Mouse (Mus musculus) ES-E14 (cell line): ENCODE measurements around the gene Catsperg1. TPM values are rescaled to one million over a fixed set of nuclear protein-coding genes. Genes with fewer than 3 reads are reported as not detected.
"Not testable (repeated sequence)": the region's sequence is repeated elsewhere in the genome, so short reads cannot be mapped to it uniquely, and the experiment has no call there.

ENCODE experiments used
- DNase-seq: peaks from one replicate; pipeline ENCODE4 v3.0.0-alpha.2; 2013; ENCODE audit warnings: low read depth, low spot score
- H3K27ac ChIP-seq: 2 replicates; pipeline ENCODE4 v1.5.1; 2012; ENCODE audit warnings: low read depth, mild to moderate bottlenecking, low read length, moderate library complexity, mixed read lengths; ENCODE audit not compliant: poor library complexity, insufficient read depth, severe bottlenecking
- H3K36me3 ChIP-seq: 2 replicates; pipeline ENCODE4 v1.6.1; 2012; ENCODE audit warnings: mild to moderate bottlenecking, low read length, moderate library complexity, mixed read lengths; ENCODE audit not compliant: control insufficient read depth, poor library complexity, insufficient read depth, severe bottlenecking
- H3K4me1 ChIP-seq, 2 experiments: fragments of 150-350 bp in 1 of 2; sonication (generic) in 1 of 2; 2 replicates each; pipeline ENCODE4 v1.6.1; 2012; ENCODE audit warnings: low read length in 2 of 2, mild to moderate bottlenecking in 1 of 2, mixed read lengths in 1 of 2; ENCODE audit not compliant: control insufficient read depth in 2 of 2, insufficient read depth in 2 of 2, poor library complexity in 1 of 2
- H3K4me3 ChIP-seq, 2 experiments: fragments of 150-350 bp in 1 of 2; sonication (generic) in 1 of 2; 2 replicates each; pipeline ENCODE4 v1.5.1; 2012; ENCODE audit warnings: low read length in 2 of 2, low read depth in 1 of 2, mild to moderate bottlenecking in 1 of 2, mixed read lengths in 1 of 2; ENCODE audit not compliant: insufficient read depth in 1 of 2, poor library complexity in 1 of 2, severe bottlenecking in 1 of 2
- H3K9ac ChIP-seq: 2 replicates; pipeline ENCODE4 v1.6.1; 2012; ENCODE audit warnings: low read depth, mild to moderate bottlenecking, low read length, mixed read lengths; ENCODE audit not compliant: poor library complexity, insufficient read depth, severe bottlenecking
- H3K9me3 ChIP-seq: fragments of 150-350 bp; sonication (generic); 2 replicates; pipeline ENCODE4 v1.6.1; 2012; ENCODE audit warnings: low read depth, mild to moderate bottlenecking, low read length; ENCODE audit not compliant: control insufficient read depth, insufficient read depth
- CHD2 ChIP-seq: IDR thresholded peaks from 2 replicates; pipeline ENCODE4 v1.6.1; 2014; ENCODE audit warnings: mild to moderate bottlenecking, low read depth, low read length, inconsistent platforms
- HCFC1 ChIP-seq: IDR thresholded peaks from 2 replicates; pipeline ENCODE4 v1.6.1; 2012; ENCODE audit warnings: low read length, inconsistent platforms, borderline replicate concordance; ENCODE audit not compliant: insufficient read depth
- MAFK ChIP-seq: IDR thresholded peaks from 2 replicates; pipeline ENCODE4 v1.6.1; 2014; ENCODE audit warnings: mild to moderate bottlenecking, low read depth, low read length, inconsistent platforms; ENCODE audit not compliant: insufficient read depth
- ZC3H11A ChIP-seq: IDR thresholded peaks from 2 replicates; pipeline ENCODE4 v1.6.1; 2012; ENCODE audit warnings: low read depth, mild to moderate bottlenecking, inconsistent platforms, low read length, borderline replicate concordance
- ZNF384 ChIP-seq: IDR thresholded peaks from 2 replicates; pipeline ENCODE4 v1.6.1; 2012; ENCODE audit warnings: low read depth, low read length, inconsistent platforms
- in situ Hi-C, 2 experiments: fragments of 600-800 bp; cut with MboI; formaldehyde crosslinking; loops; one replicate each; pipeline ENCODE4 v1.15.1; 2025; ENCODE audit warnings: low sequenced_read_pairs in 2 of 2, inconsistent platforms in 1 of 2; ENCODE audit not compliant: unreplicated experiment in 2 of 2
- total RNA-seq: library from RNA; depleted of rRNA; stranded (reverse); fragments of 300-350 nt; gene quantifications from 2 replicates; pipeline ENCODE4 v1.2.3, GENCODE M21; 2012

Catsperg1 gene
- total RNA-seq, 1 experiment: 2.9 TPM

DNA sequence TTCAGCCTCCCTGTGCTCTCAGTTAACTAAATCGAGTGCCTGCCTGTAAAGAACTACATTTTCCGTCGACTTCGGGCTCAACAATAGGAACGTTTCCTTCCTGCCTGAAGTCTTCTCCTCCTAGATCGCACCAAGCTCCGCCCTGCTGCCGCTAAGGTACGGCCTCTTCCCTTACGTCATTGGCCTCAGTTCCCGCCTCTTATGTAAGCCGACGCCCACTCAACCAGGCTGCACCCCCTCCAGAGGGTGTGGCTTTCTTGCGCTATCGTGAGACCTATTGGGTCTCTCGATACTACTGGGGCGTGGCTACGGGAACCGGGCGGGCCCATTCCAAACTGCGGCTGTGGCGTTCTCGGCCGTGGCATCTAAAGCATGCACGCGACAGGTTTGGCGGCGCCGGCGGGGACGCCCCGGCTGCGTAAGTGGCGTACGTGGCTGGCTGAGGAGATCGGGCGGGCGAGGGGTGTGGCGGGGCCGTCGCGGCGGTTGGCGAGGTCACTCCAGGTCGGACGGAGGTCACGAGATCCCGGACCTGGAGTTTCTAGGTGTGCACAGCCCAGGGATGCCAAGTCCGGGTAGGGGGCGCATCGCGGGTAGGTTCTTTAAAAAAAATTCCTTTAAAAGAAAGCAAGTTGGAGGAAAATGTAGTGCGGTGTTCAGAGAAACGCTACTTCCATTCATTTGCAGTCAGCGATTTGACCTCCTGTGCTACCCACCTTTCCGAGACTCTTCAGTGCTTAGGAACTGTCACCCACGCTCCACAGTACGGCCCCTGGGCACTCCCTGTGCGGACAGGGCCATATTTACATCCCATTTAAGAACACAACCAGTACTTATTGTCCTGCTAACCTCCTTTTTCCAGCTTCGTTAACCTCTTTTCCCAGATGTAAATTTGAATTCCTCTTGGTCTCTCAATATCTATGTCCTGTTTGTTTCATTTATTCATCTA is 24.5 kb upstream of the Catsperg1 start, which contains the start of gene Yif1b:
Gene Yif1b (plus strand): TSS at position 311 of the 949 bp plus-strand sequence.
- peaks cover 3 to 4% of the 10 kb centered on the region in 2 experiments; a peak in 2 of 4 replicates for H3K4me1 ChIP-seq
- H3K36me3 ChIP-seq: peaks cover 7% of the 10 kb centered on the region; the same call in 1 of the 2 replicates
- peak; percentile 100 for DNase-seq
- peak within 1 kb of the TSS; percentile 89 for H3K9ac ChIP-seq
- no peaks in the 10 kb centered on the region for H3K9me3 ChIP-seq
- peak within 1 kb of the TSS; percentile 72 for H3K27ac ChIP-seq
- in situ Hi-C loops: no loop called here
- no peak for TF ChIP-seq MAFK
- peak; percentile 93 for TF ChIP-seq CHD2
- no peak for TF ChIP-seq ZC3H11A
- peak; percentile 68; the same call in 1 of the 2 replicates for TF ChIP-seq HCFC1
- no peak for TF ChIP-seq ZNF384
- peak within 1 kb of the TSS; percentile 79 to 81 for H3K4me3 ChIP-seq

DNA sequence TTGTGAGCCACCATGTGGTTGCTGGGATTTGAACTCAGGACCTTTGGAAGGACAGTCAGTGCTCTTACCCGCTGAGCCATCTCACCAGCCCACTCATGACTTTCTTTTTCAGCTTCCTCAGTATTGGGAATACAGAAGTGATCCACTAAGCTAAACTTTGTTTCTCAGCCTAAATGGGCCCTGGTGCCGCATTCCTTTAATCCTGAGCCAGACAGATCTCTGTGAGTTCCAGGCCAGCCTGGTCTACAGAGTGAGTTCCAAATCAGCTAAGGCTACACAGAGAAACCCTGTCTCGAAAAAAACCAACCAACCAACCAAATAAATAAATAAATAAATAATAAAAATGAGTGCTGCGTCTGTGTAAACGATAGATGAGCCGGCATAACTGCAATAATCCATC is 23.8 kb upstream of the Catsperg1 start:
- not testable (repeated sequence) for H3K4me1 ChIP-seq, DNase-seq

GRCm38 (mm10) chr7:29236593-29236992 is 22.8 kb upstream of the Catsperg1 start:
- Histone ChIP-seq H3K36me3 (peaks cover 3% of the 10 kb centered on the region; the same call in 1 of the 2 replicates), H3K9ac (no peak overlapping the region), H3K9me3 (no peaks in the 10 kb centered on the region), H3K4me3 (no peak overlapping the region), H3K4me1 (peaks cover 3 to 4% of the 10 kb centered on the region in 2 experiments; a peak in 2 of 4 replicates), H3K27ac (no peak overlapping the region)
- no peak for DNase-seq
- in situ Hi-C loops: no loop called here
- TF ChIP-seq MAFK (no peak), CHD2 (no peak), HCFC1 (no peak), ZNF384 (no peak), ZC3H11A (no peak)

More for the DNA sequence above, 23.8 kb upstream of the Catsperg1 start:
- H3K27ac ChIP-seq, H3K36me3 ChIP-seq, H3K9me3 ChIP-seq, in situ Hi-C loops: not testable (repeated sequence)
- Histone ChIP-seq H3K9ac (peak overlapping the region; percentile 60; the same call in 1 of the 2 replicates), H3K4me3 (peak overlapping the region; percentile 25 to 66; a peak in 3 of 4 replicates)

GRCm38 (mm10) chr7:29234661-29235060 is 20.8 kb upstream of the Catsperg1 start:
- in situ Hi-C loops: no loop called here
- Histone ChIP-seq H3K36me3 (no peaks in the 10 kb centered on the region), H3K9ac (no peak overlapping the region), H3K27ac (no peak overlapping the region), H3K4me1 (peaks cover 3 to 4% of the 10 kb centered on the region in 2 experiments; a peak in 2 of 4 replicates), H3K4me3 (no peak overlapping the region), H3K9me3 (no peaks in the 10 kb centered on the region)
- TF ChIP-seq CHD2 (no peak), ZC3H11A (peak; percentile 25; the same call in 1 of the 2 replicates)
- DNase-seq: peak; percentile 40

DNA sequence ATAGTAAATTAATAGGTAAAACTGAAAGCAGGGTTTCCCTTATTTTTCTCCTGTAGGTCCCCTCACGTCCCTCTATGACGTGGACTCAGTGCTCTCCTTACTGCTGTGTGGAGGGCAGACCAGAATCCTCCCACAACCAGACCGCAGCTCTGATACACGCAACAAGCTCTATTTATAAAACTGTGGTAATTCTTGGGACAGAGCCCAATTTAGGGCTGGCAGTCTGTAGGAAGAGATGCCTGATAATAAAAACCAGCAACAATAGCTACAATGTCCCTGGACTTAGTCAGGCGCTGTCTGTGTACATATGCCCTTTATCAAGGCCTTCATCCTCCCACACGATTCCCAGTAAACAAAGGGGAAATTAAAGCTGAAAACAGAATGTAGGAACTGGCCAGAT is 19.9 kb upstream of the Catsperg1 start:
- DNase-seq: no peak
- no peak overlapping the region for H3K9ac ChIP-seq

More for the DNA sequence above, 19.9 kb upstream of the Catsperg1 start:
- Histone ChIP-seq H3K27ac (no peak overlapping the region), H3K4me3 (no peak overlapping the region), H3K4me1 (no peaks in the 10 kb centered on the region), H3K36me3 (no peaks in the 10 kb centered on the region), H3K9me3 (no peaks in the 10 kb centered on the region)
- in situ Hi-C loops: no loop called here
- TF ChIP-seq HCFC1 (no peak), ZC3H11A (no peak), CHD2 (no peak)
